Mouse (Mus musculus) liver, postnatal 0 days (tissue): ENCODE results near the gene Gm6525. TPM values are rescaled to one million over a fixed set of nuclear protein-coding genes. Genes with fewer than 3 reads are reported as not detected.

Source experiments
- ATAC-seq: fragments of 200-750 bp; cut with Nextera tagmentation; 2 replicates; pipeline ENCODE4 v1.8.0; 2017; ENCODE audit warnings: mild to moderate bottlenecking, moderate library complexity
- DNase-seq: peaks from one replicate; pipeline ENCODE4 v3.0.0-alpha.2; 2016
- H3K27ac ChIP-seq: fragments of 300-500 bp; sonication (generic); 2 replicates; pipeline ENCODE4 v1.5.1; 2014; ENCODE audit warnings: antibody characterized with exemption, moderate library complexity, mild to moderate bottlenecking, low read depth
- H3K27me3 ChIP-seq: fragments of 300-500 bp; sonication (generic); 2 replicates; pipeline ENCODE4 v1.6.1; 2014; ENCODE audit warnings: low read length, control low read depth, mixed read lengths; ENCODE audit not compliant: insufficient read depth
- H3K36me3 ChIP-seq: fragments of 300-500 bp; sonication (generic); replicated peaks from 2 replicates; pipeline ENCODE4 v1.6.1; 2014; ENCODE audit warnings: mild to moderate bottlenecking, control low read depth, low read length, moderate library complexity, mixed read lengths; ENCODE audit not compliant: insufficient read depth
- H3K4me1 ChIP-seq: fragments of 300-500 bp; sonication (generic); 2 replicates; pipeline ENCODE4 v1.6.1; 2014; ENCODE audit warnings: antibody characterized with exemption, mild to moderate bottlenecking, control low read depth; ENCODE audit not compliant: insufficient read depth
- H3K4me2 ChIP-seq: fragments of 300-500 bp; sonication (generic); 2 replicates; pipeline ENCODE4 v1.6.1; 2014; ENCODE audit warnings: low read depth, mild to moderate bottlenecking, low read length, moderate library complexity, mixed read lengths
- H3K4me3 ChIP-seq: fragments of 300-500 bp; sonication (generic); 2 replicates; pipeline ENCODE4 v1.5.1; 2014; ENCODE audit warnings: low read depth, low read length
- H3K9ac ChIP-seq: fragments of 300-500 bp; sonication (generic); replicated peaks from 2 replicates; pipeline ENCODE4 v1.6.1; 2014; ENCODE audit warnings: mild to moderate bottlenecking, moderate library complexity
- H3K9me3 ChIP-seq: fragments of 300-500 bp; sonication (generic); 2 replicates; pipeline ENCODE4 v1.6.1; 2016; ENCODE audit warnings: mild to moderate bottlenecking, control low read depth, low read length, mixed read lengths
- CTCF ChIP-seq: sonication (generic); IDR thresholded peaks from 2 replicates; pipeline ENCODE4 v1.5.1; 2016; ENCODE audit warnings: antibody characterized with exemption, low read depth
- EP300 ChIP-seq: IDR thresholded peaks from 2 replicates; pipeline ENCODE4 v1.6.1; 2016; ENCODE audit warnings: antibody characterized with exemption, low read depth, mild to moderate bottlenecking
- WGBS: fragments of 180-500 bp; shearing (Covaris S2); extraction: QIAGEN DNeasy Blood & Tissue Kit; methylation state at CpG from one replicate; pipeline ENCODE4 v1.1.7; 2014; ENCODE audit not compliant: insufficient replicate concordance; 5-methylcytosine and 5-hydroxymethylcytosine counted together
- polyA plus RNA-seq: library from polyadenylated mRNA; unstranded; fragments of >200 nt; fragmentation: Nextera tagmentation; extraction: Ambion mirVana; gene quantifications from 2 replicates; pipeline ENCODE4 v1.2.1, GENCODE M21; 2015

Gene Gm6525
- polyA plus RNA-seq, 1 experiment from 2014 or later, result 0.21 TPM

DNA sequence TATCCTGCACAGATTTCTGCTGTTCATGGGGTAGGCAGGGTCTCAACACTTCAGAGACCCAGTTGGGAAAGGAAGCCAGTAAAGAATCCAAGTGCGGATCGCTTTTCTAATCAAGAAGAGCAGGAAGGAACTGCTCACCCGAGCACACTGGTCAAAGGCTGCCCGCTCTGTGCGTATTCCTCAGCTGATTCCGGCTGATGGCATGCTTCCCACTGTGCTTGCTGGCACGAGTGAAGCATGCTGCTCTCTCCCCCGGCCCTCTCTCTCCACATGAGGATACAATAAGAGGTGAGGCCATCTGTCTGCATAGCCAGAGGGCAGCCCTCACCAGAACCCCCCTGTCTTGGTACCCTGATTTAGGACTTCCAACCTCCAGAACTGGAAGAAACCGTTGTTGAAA, 41.3 kb downstream of the Gm6525 start:
- Histone ChIP-seq H3K4me1 (peaks cover 8% of the 10 kb centered on the region; the same call in 1 of the 2 replicates), H3K4me3 (no peak overlapping the region), H3K4me2 (no peak overlapping the region), H3K36me3 (no peaks in the 10 kb centered on the region), H3K27me3 (peaks cover 6% of the 10 kb centered on the region; the same call in 1 of the 2 replicates), H3K9me3 (no peaks in the 10 kb centered on the region), H3K27ac (no peak overlapping the region), H3K9ac (no peak overlapping the region)
- WGBS, result 70% methylated on average over 9 of the region's 9 CpGs
- TF ChIP-seq CTCF, result no peak
- TF ChIP-seq EP300, result no peak
- ATAC-seq (no peak), DNase-seq (no peak)

DNA sequence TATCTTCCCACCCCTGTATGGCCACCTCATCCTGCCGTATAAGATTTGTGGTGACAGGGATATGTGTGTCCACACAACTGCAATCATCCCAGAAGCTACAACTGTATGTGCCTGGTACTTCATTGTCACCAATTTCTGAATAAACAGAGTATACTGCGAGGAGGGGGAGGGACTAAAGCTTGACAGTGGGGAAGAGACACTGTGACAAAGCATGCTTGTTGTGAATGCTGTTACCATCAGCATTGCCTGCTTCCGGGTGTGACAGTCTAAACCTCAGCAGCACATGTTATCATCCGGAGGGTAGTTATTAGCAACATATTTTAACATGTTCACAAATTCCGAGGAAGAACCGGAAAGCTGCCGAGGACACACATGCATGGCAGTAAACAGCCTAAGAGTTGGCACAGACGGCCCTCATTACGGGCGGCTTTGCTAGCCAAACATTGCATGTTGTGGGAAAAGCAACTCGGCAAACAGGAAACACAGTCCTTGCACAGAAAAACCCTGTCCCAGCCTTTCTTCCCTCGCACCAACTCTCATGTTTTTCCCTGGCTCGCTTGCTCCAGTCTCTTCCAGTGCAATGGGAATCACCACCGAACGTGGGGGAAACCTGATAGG, 41.9 kb downstream of the Gm6525 start:
- DNase-seq (no peak), ATAC-seq (no peak)
- no peaks in the 10 kb centered on the region for H3K9me3 ChIP-seq
- H3K27me3 ChIP-seq, result peaks cover 12% of the 10 kb centered on the region
- no peak overlapping the region for H3K4me3 ChIP-seq
- no peak overlapping the region for H3K27ac ChIP-seq
- peaks cover 12% of the 10 kb centered on the region; the same call in 1 of the 2 replicates for H3K4me1 ChIP-seq
- 77% methylated on average over 15 of the region's 15 CpGs for WGBS
- H3K9ac ChIP-seq, result no peak overlapping the region
- H3K36me3 ChIP-seq, result no peaks in the 10 kb centered on the region
- H3K4me2 ChIP-seq, result no peak overlapping the region
- TF ChIP-seq CTCF, result no peak
- no peak for TF ChIP-seq EP300

DNA sequence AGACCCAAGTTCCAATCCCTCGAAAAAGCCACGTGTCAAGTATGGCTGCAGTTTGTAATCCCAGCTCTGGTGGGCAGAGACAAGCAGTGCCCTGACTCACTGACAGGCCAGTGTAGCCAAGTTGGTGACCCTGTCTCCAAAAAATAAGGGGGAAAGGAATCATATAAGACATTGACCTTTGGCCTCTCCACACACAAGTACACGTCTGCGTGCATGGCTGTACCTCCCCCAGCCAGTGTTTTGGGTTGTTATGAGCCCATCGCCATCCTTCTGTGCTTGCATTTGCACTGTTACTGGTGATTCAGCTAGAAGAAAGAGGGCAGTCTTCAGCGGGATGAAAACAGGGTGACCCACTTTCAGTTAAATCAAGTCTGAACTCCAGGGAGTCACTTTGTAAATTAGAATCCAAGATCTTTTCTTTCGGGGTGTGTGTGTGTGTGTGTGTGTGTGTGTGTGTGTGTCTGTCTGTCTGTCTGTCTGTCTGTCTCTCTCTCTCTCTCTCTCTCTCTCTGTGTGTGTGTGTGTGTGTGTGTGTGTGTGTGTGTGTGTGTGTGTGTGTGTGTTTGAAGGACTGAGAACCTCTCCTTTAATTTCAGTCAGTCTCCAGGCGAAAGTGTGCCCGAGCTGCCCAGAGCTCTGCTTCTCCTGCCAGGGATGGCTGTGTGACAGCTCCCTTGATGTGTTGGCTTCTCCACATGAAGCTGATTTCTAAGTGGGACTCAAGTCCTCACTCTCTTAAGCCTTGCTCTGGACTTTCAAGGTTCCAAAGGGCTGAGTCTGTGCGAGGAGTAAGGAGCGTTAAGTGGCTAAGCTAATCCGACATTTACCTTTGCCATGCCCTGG, 43.4 kb downstream of the Gm6525 start:
- H3K9me3 ChIP-seq, result no peaks in the 10 kb centered on the region
- no peaks in the 10 kb centered on the region for H3K36me3 ChIP-seq
- H3K4me1 ChIP-seq, result peaks cover 14% of the 10 kb centered on the region; the same call in 1 of the 2 replicates
- H3K27me3 ChIP-seq, result peaks cover 16% of the 10 kb centered on the region
- H3K4me2 ChIP-seq, result no peak overlapping the region
- H3K9ac ChIP-seq, result no peak overlapping the region
- H3K27ac ChIP-seq, result no peak overlapping the region
- DNase-seq, result no peak
- H3K4me3 ChIP-seq, result no peak overlapping the region
- TF ChIP-seq EP300, result no peak
- no peak for TF ChIP-seq CTCF
- no peak for ATAC-seq
- WGBS, result 72% methylated on average over 12 of the region's 12 CpGs

DNA sequence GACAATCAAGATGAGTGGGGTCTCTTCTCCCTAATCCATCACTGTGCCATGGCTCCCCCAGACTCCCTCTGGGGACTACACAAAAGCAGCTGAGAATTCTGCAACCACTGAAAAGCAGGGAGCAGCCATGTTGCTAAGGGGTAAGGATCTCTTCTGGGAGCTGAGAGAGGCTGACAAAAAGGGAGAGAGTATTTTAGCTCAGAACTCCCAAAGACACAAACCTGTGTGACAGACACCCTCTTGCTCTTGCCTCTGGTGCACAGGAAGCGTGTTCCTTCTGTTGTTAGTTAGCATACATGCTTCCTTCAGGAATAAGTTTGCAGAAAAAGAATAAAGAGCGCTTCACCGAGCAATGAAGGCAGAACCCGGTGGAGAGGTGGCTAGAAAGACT, 44.1 kb downstream of the Gm6525 start:
- H3K9ac ChIP-seq, result no peak overlapping the region
- H3K27ac ChIP-seq, result no peak overlapping the region
- DNase-seq (no peak), ATAC-seq (no peak)
- no peaks in the 10 kb centered on the region for H3K9me3 ChIP-seq
- no peak for TF ChIP-seq EP300
- TF ChIP-seq CTCF, result no peak
- H3K27me3 ChIP-seq, result peaks cover 16% of the 10 kb centered on the region
- 72% methylated on average over 4 of the region's 4 CpGs for WGBS
- no peak overlapping the region for H3K4me2 ChIP-seq
- H3K4me1 ChIP-seq, result peaks cover 14% of the 10 kb centered on the region; the same call in 1 of the 2 replicates
- no peak overlapping the region for H3K4me3 ChIP-seq
- H3K36me3 ChIP-seq, result no peaks in the 10 kb centered on the region

DNA sequence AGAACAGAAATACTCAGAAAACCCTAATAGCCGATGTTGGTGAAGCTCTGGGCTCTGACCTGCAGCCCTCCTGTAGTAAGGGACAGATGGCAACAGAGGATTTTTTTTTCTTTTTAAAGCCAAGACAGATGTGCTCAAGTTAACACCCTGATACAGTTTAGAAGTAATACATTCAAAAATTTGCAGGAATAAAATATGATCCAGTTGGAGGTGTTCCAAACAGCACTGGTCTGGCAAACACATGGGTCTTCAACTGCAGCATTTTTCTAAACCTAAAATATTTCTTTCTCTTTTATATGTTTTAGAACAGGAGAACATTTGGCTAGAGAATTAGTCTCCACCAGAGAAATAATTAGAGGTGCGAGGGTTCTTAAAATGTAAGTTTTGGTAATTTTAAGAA, 44.6 kb downstream of the Gm6525 start:
- Histone ChIP-seq H3K9ac (no peak overlapping the region), H3K36me3 (no peaks in the 10 kb centered on the region), H3K4me2 (no peak overlapping the region), H3K27ac (no peak overlapping the region), H3K9me3 (no peaks in the 10 kb centered on the region), H3K4me1 (peaks cover 14% of the 10 kb centered on the region; the same call in 1 of the 2 replicates), H3K4me3 (no peak overlapping the region), H3K27me3 (peaks cover 16% of the 10 kb centered on the region)
- ATAC-seq, result no peak
- WGBS, result 77% methylated on average over 2 of the region's 2 CpGs
- TF ChIP-seq EP300, result no peak
- no peak for TF ChIP-seq CTCF
- no peak for DNase-seq

DNA sequence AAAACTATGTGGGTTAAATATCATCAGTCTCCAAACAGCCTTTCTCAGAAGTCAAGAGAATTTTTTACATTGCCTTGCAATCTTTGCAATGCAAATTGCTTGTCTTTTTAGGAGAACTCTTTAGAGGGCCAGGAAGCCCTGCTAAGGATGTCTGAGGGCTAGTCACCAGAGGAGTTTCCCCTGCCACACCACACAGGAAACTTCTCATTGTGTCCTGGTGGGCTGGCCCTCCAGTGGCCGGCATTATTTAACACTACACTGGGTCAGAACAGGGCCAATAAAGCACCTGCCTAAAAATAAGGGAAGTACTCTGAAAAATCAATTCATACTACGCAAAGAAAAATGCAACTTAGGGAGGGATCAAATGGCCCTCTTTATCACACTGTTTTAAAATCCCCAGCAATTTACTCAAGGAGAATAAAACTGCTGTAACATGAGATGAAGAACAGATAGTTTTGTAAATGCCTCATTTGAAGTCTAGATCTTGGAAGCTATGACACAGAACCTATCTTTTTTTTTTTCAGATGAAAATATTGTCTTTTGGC, 45.3 kb downstream of the Gm6525 start:
- no peak for ATAC-seq
- Histone ChIP-seq H3K27ac (no peak overlapping the region), H3K4me3 (no peak overlapping the region), H3K36me3 (no peaks in the 10 kb centered on the region), H3K27me3 (peaks cover 16% of the 10 kb centered on the region), H3K4me2 (no peak overlapping the region), H3K9ac (no peak overlapping the region), H3K4me1 (peaks cover 14% of the 10 kb centered on the region; the same call in 1 of the 2 replicates), H3K9me3 (no peaks in the 10 kb centered on the region)
- WGBS, result 16% methylated on average over 2 of the region's 2 CpGs
- no peak for DNase-seq
- no peak for TF ChIP-seq EP300
- TF ChIP-seq CTCF, result no peak
